Mouse (Mus musculus): ENCODE measurements around the gene 2410002F23Rik. TPM values are rescaled to one million over a fixed set of nuclear protein-coding genes. Genes with fewer than 3 reads are reported as not detected.
A peak's percentile ranks its signal among the peaks of the same experiment; 100 is the strongest.

Gene 2410002F23Rik
- total and polyA plus RNA-seq, 2 experiments from 2014 or later: 279 to 379 TPM

DNA sequence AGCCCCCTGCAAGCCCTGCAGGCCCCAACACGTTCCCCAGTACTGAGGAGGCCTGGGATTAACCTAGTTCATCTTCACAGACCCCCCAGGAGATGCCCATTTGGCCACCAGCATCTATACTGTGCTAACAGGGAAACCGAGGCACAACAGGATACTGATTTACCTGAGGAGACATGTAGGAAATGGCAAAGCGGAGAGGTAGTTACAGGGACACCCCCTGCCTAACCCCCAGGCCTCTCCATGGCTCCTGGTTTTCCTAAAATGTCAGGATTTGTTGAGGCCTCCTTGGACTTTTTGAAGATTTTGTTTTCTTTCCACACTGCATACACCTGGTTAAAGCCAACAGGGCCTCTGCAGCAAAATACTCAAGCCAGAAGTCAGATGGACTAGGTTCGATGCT is 10.8 kb downstream of the 2410002F23Rik start, which contains the start of gene Acp4:
Gene Acp4 (minus strand): TSS at position 101 of the 400 bp plus-strand sequence.
- Histone ChIP-seq H3K4me3 (ENCODE audit: low read depth, low read length) (no peak within 1 kb of the TSS), H3K36me3 (ENCODE audit: insufficient read depth, low read length) (peaks cover 9% of the 10 kb centered on the region), H3K9ac (replicated peaks; ENCODE audit: low read length, poor library complexity, severe bottlenecking) (no peak within 1 kb of the TSS), H3K27me3 (ENCODE audit: insufficient read depth, low read length) (no peaks in the 10 kb centered on the region), H3K9me3 (ENCODE audit: low read length) (no peaks in the 10 kb centered on the region), H3K4me2 (ENCODE audit: low read depth, low read length, poor library complexity, severe bottlenecking) (no peak within 1 kb of the TSS), H3K4me1 (ENCODE audit: insufficient read depth, low read length) (no peaks in the 10 kb centered on the region), H3K27ac (ENCODE audit: low read depth, low read length) (no peak within 1 kb of the TSS)
- ATAC-seq (ENCODE audit: low FRiP score) (no peak), DNase-seq (ENCODE audit: low spot score) (no peak)
- no peak for TF ChIP-seq CTCF (IDR thresholded peaks at IDR 0.05)
- WGBS: 83% methylated on average over 4 of the region's 4 CpGs

DNA sequence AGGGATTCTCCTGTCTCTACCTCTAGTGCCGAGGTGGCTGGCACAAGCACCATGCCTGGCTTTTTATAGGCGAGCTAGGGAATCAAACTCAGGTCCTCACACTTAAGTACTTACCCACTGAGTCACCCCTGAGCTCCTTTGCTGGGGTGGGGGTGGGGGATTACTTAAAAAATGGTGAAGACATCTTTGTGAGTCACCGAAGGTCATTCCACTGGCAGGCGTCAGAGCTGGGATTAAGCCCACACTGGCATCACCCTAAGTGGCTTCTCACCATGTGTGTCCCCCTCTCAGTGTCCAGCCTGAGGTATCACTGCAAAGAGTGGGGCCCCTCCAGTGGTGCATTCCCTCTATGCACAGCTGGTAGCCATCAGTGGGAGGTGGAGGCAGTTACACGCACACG is 13.9 kb downstream of the 2410002F23Rik start:
- no peak for DNase-seq (ENCODE audit: low spot score)
- H3K9ac ChIP-seq (replicated peaks; ENCODE audit: low read length, poor library complexity, severe bottlenecking): no peak overlapping the region
- no peaks in the 10 kb centered on the region for H3K9me3 ChIP-seq (ENCODE audit: low read length)
- WGBS: 71% methylated on average over 6 of the region's 6 CpGs
- no peak overlapping the region for H3K4me2 ChIP-seq (ENCODE audit: low read depth, low read length, poor library complexity, severe bottlenecking)
- no peaks in the 10 kb centered on the region for H3K36me3 ChIP-seq (ENCODE audit: insufficient read depth, low read length)
- H3K27me3 ChIP-seq (ENCODE audit: insufficient read depth, low read length): no peaks in the 10 kb centered on the region
- no peak overlapping the region for H3K27ac ChIP-seq (ENCODE audit: low read depth, low read length)
- no peak for ATAC-seq (ENCODE audit: low FRiP score)
- H3K4me1 ChIP-seq (ENCODE audit: insufficient read depth, low read length): no peaks in the 10 kb centered on the region; the same call in 1 of the 2 replicates
- no peak for TF ChIP-seq CTCF (IDR thresholded peaks at IDR 0.05)
- no peak overlapping the region for H3K4me3 ChIP-seq (ENCODE audit: low read depth, low read length)

DNA sequence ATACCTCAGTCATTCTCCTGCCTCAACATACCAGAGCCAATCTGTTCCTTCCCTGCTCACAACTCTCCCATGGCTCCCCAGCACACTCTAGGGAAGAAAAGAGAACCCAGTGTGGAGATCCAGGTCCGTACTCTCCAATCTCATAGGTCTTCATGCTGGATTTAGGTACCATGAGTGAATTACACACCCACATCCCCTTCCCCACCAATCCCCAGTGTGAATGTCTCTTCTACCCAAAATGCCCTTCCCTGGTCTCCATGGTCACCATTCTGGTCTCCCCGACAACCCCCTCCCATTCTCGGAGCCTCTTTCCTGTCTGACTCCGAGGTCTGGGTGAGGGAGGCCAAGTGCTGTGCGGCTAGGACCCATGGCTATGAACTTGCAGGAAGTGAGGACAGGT is 14.6 kb downstream of the 2410002F23Rik start, which contains the start of gene Gm15517:
Gene Gm15517 (plus strand): TSS at position 301 of the 400 bp plus-strand sequence.
- DNase-seq (ENCODE audit: low spot score) (no peak), ATAC-seq (ENCODE audit: low FRiP score) (no peak)
- Histone ChIP-seq H3K9me3 (ENCODE audit: low read length) (no peaks in the 10 kb centered on the region), H3K4me2 (ENCODE audit: low read depth, low read length, poor library complexity, severe bottlenecking) (no peak within 1 kb of the TSS), H3K9ac (replicated peaks; ENCODE audit: low read length, poor library complexity, severe bottlenecking) (no peak within 1 kb of the TSS), H3K4me3 (ENCODE audit: low read depth, low read length) (no peak within 1 kb of the TSS), H3K27ac (ENCODE audit: low read depth, low read length) (no peak within 1 kb of the TSS), H3K27me3 (ENCODE audit: insufficient read depth, low read length) (no peaks in the 10 kb centered on the region), H3K36me3 (ENCODE audit: insufficient read depth, low read length) (no peaks in the 10 kb centered on the region), H3K4me1 (ENCODE audit: insufficient read depth, low read length) (no peaks in the 10 kb centered on the region; the same call in 1 of the 2 replicates)
- 37% methylated on average over 5 of the region's 5 CpGs for WGBS
- no peak for TF ChIP-seq CTCF (IDR thresholded peaks at IDR 0.05)

DNA sequence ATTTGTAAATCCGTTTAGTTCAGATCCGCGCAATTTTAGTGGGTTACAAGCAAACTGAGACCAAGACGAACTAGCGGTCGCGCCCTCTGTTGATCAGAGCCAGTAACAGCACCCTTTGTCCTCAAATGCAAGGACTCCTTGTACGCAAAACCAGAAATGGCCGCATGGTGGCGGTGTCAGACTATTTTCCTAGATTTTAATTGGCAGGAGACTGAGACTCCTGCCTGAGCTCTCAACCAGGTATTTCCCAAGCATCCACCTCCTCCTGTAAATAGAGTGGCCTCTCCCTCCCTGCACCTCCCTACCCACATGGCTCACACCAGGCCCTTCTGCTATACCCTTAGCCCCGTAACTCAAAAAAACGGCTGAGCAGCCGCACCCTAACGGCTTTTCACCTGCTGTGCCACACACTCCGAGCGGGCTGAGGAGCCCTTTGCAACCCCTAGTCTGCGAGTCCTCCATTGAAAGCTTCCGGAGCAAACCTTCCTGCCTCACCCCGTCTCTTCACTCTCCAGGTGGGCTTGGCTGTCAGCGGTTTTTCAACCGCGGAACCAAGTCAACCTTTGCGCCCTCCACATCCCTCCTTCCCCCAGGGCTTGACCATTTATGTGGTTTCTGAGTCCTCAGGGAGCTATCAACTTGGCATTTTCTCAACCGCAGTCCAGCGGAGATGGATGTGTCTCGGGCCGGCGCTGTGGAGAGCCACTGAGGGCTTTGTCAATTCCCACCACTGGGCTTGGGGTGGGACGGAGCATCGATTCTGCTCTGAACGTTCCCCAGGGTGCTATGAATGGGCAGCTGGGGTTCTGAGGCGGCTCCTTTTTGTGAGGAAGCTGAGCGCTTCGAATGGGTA is 16.5 kb downstream of the 2410002F23Rik start:
- Histone ChIP-seq H3K4me2 (ENCODE audit: low read depth, low read length, poor library complexity, severe bottlenecking) (peak overlapping the region; percentile 67), H3K9ac (replicated peaks; ENCODE audit: low read length, poor library complexity, severe bottlenecking) (peak overlapping the region; percentile 55), H3K9me3 (ENCODE audit: low read length) (no peaks in the 10 kb centered on the region), H3K27me3 (ENCODE audit: insufficient read depth, low read length) (no peaks in the 10 kb centered on the region), H3K36me3 (ENCODE audit: insufficient read depth, low read length) (no peaks in the 10 kb centered on the region), H3K4me3 (ENCODE audit: low read depth, low read length) (peak overlapping the region; percentile 36), H3K27ac (ENCODE audit: low read depth, low read length) (peak overlapping the region; percentile 57), H3K4me1 (ENCODE audit: insufficient read depth, low read length) (no peaks in the 10 kb centered on the region; the same call in 1 of the 2 replicates)
- peak; percentile 99 for TF ChIP-seq CTCF (IDR thresholded peaks at IDR 0.05)
- ATAC-seq (ENCODE audit: low FRiP score) (peak; percentile 87), DNase-seq (ENCODE audit: low spot score) (peak; percentile 98)
- WGBS: 1% methylated on average over 34 of the region's 34 CpGs

DNA sequence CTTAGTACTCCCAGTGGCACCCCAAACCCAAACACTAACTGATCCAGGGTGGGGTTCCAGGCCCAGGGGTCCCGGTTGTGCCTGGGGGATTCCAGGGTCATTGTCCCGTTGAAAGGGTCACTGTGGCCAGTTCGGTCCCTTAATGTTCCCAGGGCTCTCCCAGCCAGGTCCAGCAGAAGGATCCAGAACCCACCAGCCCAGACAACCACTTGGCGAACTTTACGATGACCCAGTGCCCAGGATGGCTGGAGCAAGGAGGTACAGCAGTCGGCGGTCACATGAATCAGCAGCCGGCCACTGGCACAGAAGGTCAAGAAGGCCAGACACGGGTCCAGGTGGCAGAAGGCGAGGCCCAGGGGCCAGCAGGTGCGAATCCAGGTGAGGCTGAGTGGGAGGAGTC is 21.6 kb downstream of the 2410002F23Rik start:
- Histone ChIP-seq H3K4me3 (ENCODE audit: low read depth, low read length) (no peak overlapping the region), H3K4me1 (ENCODE audit: insufficient read depth, low read length) (no peaks in the 10 kb centered on the region; the same call in 1 of the 2 replicates), H3K27me3 (ENCODE audit: insufficient read depth, low read length) (no peaks in the 10 kb centered on the region), H3K4me2 (ENCODE audit: low read depth, low read length, poor library complexity, severe bottlenecking) (no peak overlapping the region), H3K9ac (replicated peaks; ENCODE audit: low read length, poor library complexity, severe bottlenecking) (no peak overlapping the region), H3K9me3 (ENCODE audit: low read length) (no peaks in the 10 kb centered on the region), H3K27ac (ENCODE audit: low read depth, low read length) (no peak overlapping the region), H3K36me3 (ENCODE audit: insufficient read depth, low read length) (no peaks in the 10 kb centered on the region)
- whole genome bisulfite sequencing: 80% methylated on average over 11 of the region's 11 CpGs
- no peak for DNase-seq (ENCODE audit: low spot score)
- TF ChIP-seq CTCF (IDR thresholded peaks at IDR 0.05): no peak
- ATAC-seq (ENCODE audit: low FRiP score): no peak

DNA sequence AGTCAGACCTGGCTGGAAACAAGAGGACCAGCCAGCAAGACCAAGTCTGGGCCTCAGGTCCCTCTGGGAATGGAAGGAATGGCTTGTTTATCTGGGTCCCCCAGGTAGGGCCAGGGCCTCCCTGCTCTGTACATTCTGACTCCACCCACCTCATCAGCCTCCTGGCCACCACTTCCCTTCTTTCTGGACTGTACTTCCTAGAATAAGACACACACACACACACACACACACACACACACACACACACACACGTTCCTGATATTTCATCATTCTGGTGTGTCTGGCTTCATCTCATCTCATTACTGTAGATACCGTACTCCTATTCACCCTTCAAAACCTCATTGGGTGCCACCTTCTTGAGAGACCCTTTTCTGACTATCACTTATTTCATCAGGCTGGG is 22.9 kb downstream of the 2410002F23Rik start:
- ATAC-seq (ENCODE audit: low FRiP score): no peak
- Histone ChIP-seq H3K4me1 (ENCODE audit: insufficient read depth, low read length) (no peaks in the 10 kb centered on the region), H3K9me3 (ENCODE audit: low read length) (no peaks in the 10 kb centered on the region), H3K27ac (ENCODE audit: low read depth, low read length) (no peak overlapping the region), H3K4me2 (ENCODE audit: low read depth, low read length, poor library complexity, severe bottlenecking) (no peak overlapping the region), H3K27me3 (ENCODE audit: insufficient read depth, low read length) (0 out of 2 replicates have a peak, but pooled peaks cover 3% of the 10 kb centered on the region), H3K9ac (replicated peaks; ENCODE audit: low read length, poor library complexity, severe bottlenecking) (no peak overlapping the region), H3K4me3 (ENCODE audit: low read depth, low read length) (no peak overlapping the region), H3K36me3 (ENCODE audit: insufficient read depth, low read length) (no peaks in the 10 kb centered on the region)
- DNase-seq (ENCODE audit: low spot score): no peak
- no peak for TF ChIP-seq CTCF (IDR thresholded peaks at IDR 0.05)
- WGBS: 88% methylated on average over 2 of the region's 2 CpGs

Data from midbrain, postnatal 0 days (tissue).